Mouse (Mus musculus) fibroblast of lung, adult 2 months (primary cell): ENCODE measurements at regions not wholly inside any gene's neighbourhood (a gene's known extent, or its start where the extent isn't known, plus 50 kb on each side); places are given as distances from the start of the nearest gene placed in this dataset.
"Not testable (repeated sequence)": the region's sequence is repeated elsewhere in the genome, so short reads cannot be mapped to it uniquely, and the experiment has no call there.

Experiments
- DNase-seq: peaks from one replicate; pipeline ENCODE4 v3.0.0-alpha.2; 2011; ENCODE audit warnings: low read depth

- no peak for DNase-seq
Observed at GRCm38 (mm10) chr4:89621260-89621659, 58.0 kb upstream of the Dmrta1 start.

GRCm38 (mm10) chr4:89604721-89605120 is 74.5 kb upstream of the Dmrta1 start:
- DNase-seq, result no peak

- DNase-seq, result peak; percentile 1
Observed at GRCm38 (mm10) chr4:89575529-89575928, 103.7 kb upstream of the Dmrta1 start.

- DNase-seq, result no peak
Observed at GRCm38 (mm10) chr4:89554711-89555466, 124.3 kb upstream of the Dmrta1 start.

- DNase-seq, result no peak
Observed at GRCm38 (mm10) chr4:89552556-89552955, 126.7 kb upstream of the Dmrta1 start.

GRCm38 (mm10) chr4:89550515-89550914 is 128.7 kb upstream of the Dmrta1 start:
- DNase-seq, result no peak

GRCm38 (mm10) chr4:89532462-89532861 is 146.8 kb upstream of the Dmrta1 start:
- no peak for DNase-seq

GRCm38 (mm10) chr4:89530050-89530911 is 149.0 kb upstream of the Dmrta1 start:
- DNase-seq, result no peak

GRCm38 (mm10) chr4:89527966-89528365 is 151.3 kb upstream of the Dmrta1 start:
- peak; percentile 54 for DNase-seq

- no peak for DNase-seq
Observed at GRCm38 (mm10) chr4:89527326-89527725, 151.9 kb upstream of the Dmrta1 start.

GRCm38 (mm10) chr4:89525525-89525924 is 153.7 kb upstream of the Dmrta1 start:
- DNase-seq, result not testable (repeated sequence)

- peak; percentile 70 for DNase-seq
Observed at GRCm38 (mm10) chr4:89524260-89525200, 154.7 kb upstream of the Dmrta1 start.

GRCm38 (mm10) chr4:89523423-89524259 is 155.6 kb upstream of the Dmrta1 start:
- DNase-seq, result no peak

GRCm38 (mm10) chr4:89518027-89518426 is 161.2 kb upstream of the Dmrta1 start:
- DNase-seq, result no peak

GRCm38 (mm10) chr4:89515823-89516411 is 163.3 kb upstream of the Dmrta1 start:
- DNase-seq, result no peak

GRCm38 (mm10) chr4:89514981-89515380 is 164.3 kb upstream of the Dmrta1 start:
- DNase-seq, result no peak

- no peak for DNase-seq
Observed at GRCm38 (mm10) chr4:89510593-89510992, 168.6 kb upstream of the Dmrta1 start.

GRCm38 (mm10) chr4:89509655-89510391 is 169.4 kb upstream of the Dmrta1 start:
- DNase-seq, result no peak

GRCm38 (mm10) chr4:89508103-89508763 is 171.0 kb upstream of the Dmrta1 start:
- DNase-seq, result no peak
